Comparison of ENCODE assay signal across 30 mouse cellular contexts in genomic region chr9:60436246-60436645, GRCm38 (mm10).
"Had no signal": no experiment of that assay in that cellular context is flagged by ENCODE, and none has a peak within 500 bp of the region (broad histone marks: within the 10 kb centered on the region; RNA-seq: fewer than 3 reads in every experiment).

No protein-coding gene starts in this region.

- H3K27ac ChIP-seq: heart, embryonic 13.5 days; heart, embryonic 15.5 days; hindbrain, embryonic 10.5 days; hindbrain, embryonic 12.5 days; hindbrain, embryonic 13.5 days; hindbrain, embryonic 14.5 days; hindbrain, embryonic 15.5 days; hindbrain, postnatal 0 days; intestine, embryonic 15.5 days; kidney, embryonic 15.5 days; kidney, postnatal 0 days; layer of hippocampus, adult 2 months; left cerebral cortex, adult 2 months had no signal

- H3K4me1 ChIP-seq: heart, embryonic 12.5 days; heart, embryonic 13.5 days; heart, embryonic 15.5 days; hindbrain, embryonic 12.5 days; hindbrain, embryonic 15.5 days; intestine, embryonic 15.5 days; kidney, embryonic 15.5 days had no signal

- H3K4me3 ChIP-seq: heart, embryonic 12.5 days; heart, embryonic 13.5 days; heart, embryonic 15.5 days; hindbrain, embryonic 10.5 days; hindbrain, embryonic 12.5 days; hindbrain, embryonic 13.5 days; hindbrain, embryonic 15.5 days; intestine, embryonic 15.5 days; kidney, embryonic 15.5 days; layer of hippocampus, adult 2 months; left cerebral cortex, adult 2 months had no signal

- DNase-seq: heart, postnatal 10 days; heart, postnatal 14 days; heart, postnatal 36 days; heart, postnatal 4 days; kidney, adult 11 months; kidney, adult 18-20 months; kidney, adult 2 months; kidney, adult 8-10 months; kidney, adult 9 months; kidney, postnatal 10 days; kidney, postnatal 14 days; kidney, postnatal 25 days; kidney, postnatal 36 days; kidney, postnatal 4 days; layer of hippocampus, adult 9-11 months; layer of hippocampus, postnatal 36 days had no signal

- H3K27me3 ChIP-seq: heart, embryonic 12.5 days; heart, embryonic 13.5 days; heart, embryonic 15.5 days; hindbrain, embryonic 12.5 days; hindbrain, embryonic 15.5 days; intestine, embryonic 15.5 days; kidney, embryonic 15.5 days had no signal
